Mouse (Mus musculus) cerebellum, adult 2 months (tissue): Measurements from ENCODE around the gene Alyref. TPM values are rescaled to one million over a fixed set of nuclear protein-coding genes. Genes with fewer than 3 reads are reported as not detected.

ENCODE experiments used
- DNase-seq, 2 experiments: peaks; one replicate each; pipeline ENCODE4 v3.0.0; 2021
- H3K27ac ChIP-seq: fragments of 200-500 bp; 2 replicates; pipeline ENCODE4 v1.5.1; 2012; ENCODE audit warnings: low read length, control low read depth, inconsistent platforms; ENCODE audit not compliant: insufficient read depth
- H3K27me3 ChIP-seq: fragments of 200-500 bp; 2 replicates; pipeline ENCODE4 v1.6.1; 2012; ENCODE audit warnings: inconsistent platforms, mild to moderate bottlenecking, low read length, moderate library complexity; ENCODE audit not compliant: control insufficient read depth, insufficient read depth
- H3K4me1 ChIP-seq: fragments of 200-500 bp; 2 replicates; pipeline ENCODE4 v1.6.1; 2011; ENCODE audit warnings: low read length; ENCODE audit not compliant: control insufficient read depth, insufficient read depth
- H3K4me3 ChIP-seq: fragments of 200-500 bp; replicated peaks from 2 replicates; pipeline ENCODE3; 2011; ENCODE audit warnings: mild to moderate bottlenecking, low read depth, low read length, control low read depth; ENCODE audit not compliant: insufficient read depth
- CTCF ChIP-seq: fragments of 200-500 bp; IDR thresholded peaks from 2 replicates; pipeline ENCODE4 v1.5.1; 2011; ENCODE audit warnings: low read depth, mild to moderate bottlenecking, control low read depth, low read length, moderate library complexity, borderline replicate concordance; ENCODE audit not compliant: insufficient read depth
- POLR2A ChIP-seq: fragments of 200-500 bp; IDR thresholded peaks from 2 replicates; pipeline ENCODE4 v1.6.1; 2011; ENCODE audit warnings: low read length, control low read depth, borderline replicate concordance; ENCODE audit not compliant: insufficient read depth
- WGBS: fragments of 180-500 bp; shearing (Covaris S2); methylation state at CpG from one replicate; pipeline ENCODE4 v1.1.7; 2018; 5-methylcytosine and 5-hydroxymethylcytosine counted together
- polyA plus RNA-seq: library from polyadenylated mRNA; depleted of rRNA; stranded (reverse); fragments of >200 nt; gene quantifications from 2 replicates; pipeline ENCODE4 v1.2.3, GENCODE M21; 2012

The Alyref gene
- polyA plus RNA-seq, 1 experiment = 51.8 TPM

DNA sequence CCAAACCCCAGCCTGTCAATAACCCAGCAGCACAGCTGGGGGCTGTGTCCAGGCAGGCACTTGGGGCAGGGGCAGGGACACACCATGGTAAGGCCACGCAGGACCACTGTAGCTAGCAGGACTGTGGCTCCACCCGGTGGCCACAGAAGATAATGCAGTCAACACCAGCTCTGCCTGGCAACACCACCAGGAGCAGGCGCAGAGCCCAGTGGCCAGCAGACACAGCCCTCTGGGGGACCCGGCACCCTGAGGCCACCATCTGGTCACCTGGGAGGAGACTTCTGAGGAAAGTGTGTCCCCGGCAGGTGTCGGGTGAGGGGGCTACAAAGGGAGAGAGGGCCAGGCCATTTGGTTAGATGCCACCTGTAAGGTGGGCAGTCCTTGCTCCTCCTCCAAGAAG is 14.6 kb upstream of the Alyref start:
- peak overlapping the region; percentile 20; the same call in 1 of the 2 replicates for H3K27ac ChIP-seq
- no peak overlapping the region for H3K4me3 ChIP-seq
- TF ChIP-seq POLR2A (no peak), CTCF (peak; percentile 97)
- no peaks in the 10 kb centered on the region for H3K27me3 ChIP-seq
- peak; percentile 91 to 94 for DNase-seq
- peaks cover 32% of the 10 kb centered on the region for H3K4me1 ChIP-seq
- WGBS = 6% methylated on average over 6 of the region's 6 CpGs

- WGBS = 61% methylated on average over 9 of the region's 9 CpGs
- Histone ChIP-seq H3K27ac (no peak overlapping the region), H3K4me3 (no peak overlapping the region), H3K27me3 (no peaks in the 10 kb centered on the region), H3K4me1 (peaks cover 22% of the 10 kb centered on the region)
- peak in 1 of 2 experiments; percentile 16 for DNase-seq
- TF ChIP-seq POLR2A (no peak), CTCF (no peak)
Measured at GRCm38 (mm10) chr11:120610477-120611046, 12.4 kb upstream of the Alyref start.

GRCm38 (mm10) chr11:120609250-120609649 is 11.1 kb upstream of the Alyref start:
- H3K27ac ChIP-seq = no peak overlapping the region
- H3K4me3 ChIP-seq = no peak overlapping the region
- no peak for TF ChIP-seq CTCF
- no peak for TF ChIP-seq POLR2A
- H3K4me1 ChIP-seq = peaks cover 17% of the 10 kb centered on the region
- no peaks in the 10 kb centered on the region for H3K27me3 ChIP-seq
- 58% methylated on average over 8 of the region's 8 CpGs for WGBS
- no peak for DNase-seq

DNA sequence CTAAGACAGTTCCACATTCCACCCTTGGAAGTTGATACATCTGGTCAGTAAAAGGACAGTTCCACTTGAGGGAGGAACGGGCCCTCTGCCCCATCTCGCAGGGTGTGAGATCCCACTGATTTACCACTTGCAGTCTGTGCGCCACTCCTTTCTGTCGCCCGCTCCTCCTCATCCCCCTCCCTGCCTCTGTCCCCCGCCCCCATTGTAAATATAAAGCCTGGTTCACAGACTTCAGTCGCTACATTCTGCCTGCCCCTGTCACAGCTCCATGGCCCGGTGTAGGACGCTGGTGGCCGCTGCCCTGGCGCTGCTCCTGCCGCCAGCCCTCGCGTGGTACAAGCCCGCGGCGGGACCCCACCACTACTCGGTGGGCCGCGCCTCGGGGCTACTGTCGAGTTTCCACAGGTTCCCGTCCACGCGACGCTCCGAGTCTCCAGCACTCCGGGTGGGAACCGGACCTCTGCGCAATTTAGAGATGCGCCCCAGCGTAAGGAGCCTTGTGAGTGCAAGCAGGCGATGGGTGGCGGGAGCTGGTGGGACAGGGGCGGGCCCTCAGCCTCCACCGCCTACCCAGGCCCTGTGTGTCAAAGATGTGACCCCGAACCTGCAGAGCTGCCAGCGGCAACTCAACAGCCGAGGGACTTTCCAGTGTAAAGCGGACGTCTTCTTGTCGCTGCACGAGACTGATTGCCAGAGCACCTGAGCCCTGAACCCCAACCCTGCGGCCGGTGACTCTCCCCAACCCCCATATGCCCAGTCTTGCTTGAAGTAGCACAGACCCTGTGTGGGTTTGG is 10.3 kb upstream of the Alyref start, which contains the start of gene Npb:
Gene Npb, plus strand, starts transcription at position 237 of the 794 bp plus-strand sequence.
- no peak within 1 kb of the TSS for H3K27ac ChIP-seq
- no peaks in the 10 kb centered on the region for H3K27me3 ChIP-seq
- TF ChIP-seq CTCF (no peak), POLR2A (no peak)
- peaks cover 8% of the 10 kb centered on the region for H3K4me1 ChIP-seq
- DNase-seq = peak in 1 of 2 experiments; percentile 21
- no peak within 1 kb of the TSS for H3K4me3 ChIP-seq
- WGBS = 18% methylated on average over 45 of the region's 45 CpGs

- no peak overlapping the region for H3K4me3 ChIP-seq
- 74% methylated on average over 4 of the region's 4 CpGs for WGBS
Measured at GRCm38 (mm10) chr11:120606764-120607163, 8.6 kb upstream of the Alyref start.

DNA sequence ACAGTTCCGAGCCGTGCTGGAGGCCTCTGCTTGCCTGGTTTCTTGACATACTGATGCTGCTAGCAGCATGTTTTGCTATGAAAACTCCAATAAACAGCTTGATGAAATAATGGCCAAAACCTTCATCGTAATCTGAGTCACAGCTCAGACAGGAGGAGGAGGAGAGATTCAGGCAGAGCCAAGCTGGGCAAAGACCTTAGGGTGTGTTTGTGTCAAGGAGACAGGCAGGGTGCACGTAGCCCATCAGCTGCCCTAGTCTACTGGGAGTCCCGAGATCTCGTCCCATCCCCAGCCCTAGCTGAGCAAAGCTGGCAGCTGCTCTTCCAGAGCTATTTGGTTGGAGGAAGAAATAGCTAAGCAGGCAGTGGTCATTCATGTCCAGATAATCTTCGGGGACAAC is 7.5 kb upstream of the Alyref start:
- Histone ChIP-seq H3K4me3 (no peak overlapping the region), H3K27ac (no peak overlapping the region), H3K27me3 (no peaks in the 10 kb centered on the region), H3K4me1 (0 out of 2 replicates have a peak, but pooled peaks cover 3% of the 10 kb centered on the region)
- no peak for TF ChIP-seq CTCF
- no peak for TF ChIP-seq POLR2A
- 87% methylated on average over 7 of the region's 7 CpGs for WGBS
- no peak for DNase-seq

More at GRCm38 (mm10) chr11:120606764-120607163, 8.6 kb upstream of the Alyref start:
- Histone ChIP-seq H3K27me3 (no peaks in the 10 kb centered on the region), H3K27ac (no peak overlapping the region), H3K4me1 (peaks cover 3% of the 10 kb centered on the region; the same call in 1 of the 2 replicates)
- no peak for DNase-seq
- TF ChIP-seq CTCF (no peak), POLR2A (no peak)

DNA sequence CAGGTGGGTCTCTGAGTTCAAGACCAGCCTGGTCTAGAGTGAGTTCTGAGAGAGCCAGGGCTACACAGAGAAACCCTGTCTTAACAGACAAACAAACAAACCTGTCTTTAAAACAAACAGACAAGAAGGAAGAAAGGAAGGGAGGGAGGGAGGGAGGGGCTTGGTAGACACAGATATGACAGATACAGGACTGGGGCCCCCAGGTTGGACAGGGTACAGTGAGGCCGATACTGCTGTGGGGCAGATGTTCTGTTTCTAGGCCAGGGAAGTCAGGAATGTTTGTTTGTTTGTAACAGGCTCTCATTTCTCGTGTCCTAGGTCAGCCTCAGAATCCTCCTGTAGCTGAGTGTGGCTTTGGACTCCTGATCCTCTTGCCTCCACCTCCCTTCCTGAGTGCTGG is 5.4 kb upstream of the Alyref start:
- Histone ChIP-seq H3K27me3 (no peaks in the 10 kb centered on the region), H3K4me1 (peaks cover 6% of the 10 kb centered on the region; the same call in 1 of the 2 replicates), H3K4me3 (no peak overlapping the region), H3K27ac (no peak overlapping the region)
- no peak for TF ChIP-seq POLR2A
- TF ChIP-seq CTCF = no peak
- DNase-seq = no peak
- WGBS = 78% methylated on average over 2 of the region's 2 CpGs
